Mouse (Mus musculus): ENCODE results near the gene Gtf2f2. TPM values are rescaled to one million over a fixed set of nuclear protein-coding genes. Genes with fewer than 3 reads are reported as not detected.

Gtf2f2 gene
- polyA plus RNA-seq, 1 experiment from 2014 or later, result 25.8 TPM

DNA sequence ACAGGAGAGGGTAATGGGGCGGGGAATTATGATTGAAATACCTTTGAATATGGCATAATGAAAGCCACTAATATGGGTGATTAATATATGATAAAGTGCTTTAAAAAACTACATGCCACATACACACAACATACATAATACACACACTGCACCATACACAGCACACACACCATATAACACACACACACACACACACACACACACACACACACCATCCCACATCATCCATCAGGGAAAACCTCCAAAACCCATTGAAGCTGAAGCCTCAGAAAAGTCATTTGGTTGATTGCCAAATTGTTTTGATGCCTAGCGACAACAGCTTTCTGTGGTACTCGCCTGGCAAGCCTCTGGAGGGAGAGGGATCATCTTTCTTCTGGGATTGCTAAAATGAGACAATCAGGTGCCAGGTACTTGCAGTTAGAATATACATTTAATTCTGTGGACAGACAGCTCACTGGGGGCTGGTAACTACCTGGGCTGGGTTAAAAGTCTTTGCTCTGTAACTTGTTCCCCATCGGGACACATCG lies 9.7 kb upstream of the Gtf2f2 start:
- H3K4me2 ChIP-seq (replicated peaks; ENCODE audit: low read depth), result no peak overlapping the region
- no peaks in the 10 kb centered on the region for H3K4me1 ChIP-seq (replicated peaks; ENCODE audit: control insufficient read depth, insufficient read depth, low read length)
- 84% methylated on average over 5 of the region's 5 CpGs for WGBS
- TF ChIP-seq CTCF (IDR thresholded peaks at IDR 0.05; ENCODE audit: low read depth), result no peak
- H3K4me3 ChIP-seq (ENCODE audit: low read depth, low read length), result no peak overlapping the region
- no peaks in the 10 kb centered on the region for H3K36me3 ChIP-seq (ENCODE audit: control insufficient read depth, insufficient read depth)
- no peak overlapping the region for H3K27ac ChIP-seq (ENCODE audit: low read depth, low read length)
- H3K9ac ChIP-seq (ENCODE audit: low read depth, low read length), result no peak overlapping the region
- no peak for ATAC-seq
- H3K27me3 ChIP-seq (replicated peaks; ENCODE audit: control insufficient read depth, insufficient read depth, low read length), result no peaks in the 10 kb centered on the region
- H3K9me3 ChIP-seq (ENCODE audit: control insufficient read depth), result no peaks in the 10 kb centered on the region

DNA sequence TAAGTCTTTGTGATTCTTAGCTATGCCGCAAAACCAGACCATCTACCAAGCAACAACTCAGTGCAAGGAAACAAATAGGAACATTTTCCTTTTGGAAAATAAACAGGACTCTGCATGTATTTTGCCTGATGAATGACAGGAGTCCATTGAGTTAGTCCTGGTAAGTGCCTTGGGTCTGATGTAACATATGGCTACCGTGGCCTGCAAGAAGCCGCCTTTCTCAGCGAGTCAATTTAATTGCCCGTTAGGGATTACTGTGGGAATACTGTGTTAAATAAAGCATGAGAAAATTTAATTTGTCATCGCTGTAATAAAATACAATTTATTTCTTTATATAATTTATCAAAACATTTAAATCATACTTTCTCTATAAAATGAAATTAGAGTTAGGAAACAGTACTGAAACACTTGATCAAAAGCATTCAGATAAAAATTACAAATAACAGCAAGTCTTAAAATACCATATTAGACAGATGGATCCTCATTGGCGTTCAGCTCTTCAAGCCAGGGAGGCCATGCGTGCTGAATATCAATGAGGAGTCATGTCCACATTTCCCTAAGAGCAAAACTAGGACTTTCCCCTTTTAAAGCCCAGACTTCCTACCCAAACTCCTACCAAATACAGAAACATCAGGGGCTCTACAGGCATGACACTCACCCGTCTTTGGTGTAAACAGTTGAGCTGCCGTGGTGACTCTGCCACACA lies 7.3 kb upstream of the Gtf2f2 start:
- Histone ChIP-seq H3K27me3 (replicated peaks; ENCODE audit: control insufficient read depth, insufficient read depth, low read length) (no peaks in the 10 kb centered on the region), H3K36me3 (ENCODE audit: control insufficient read depth, insufficient read depth) (no peaks in the 10 kb centered on the region), H3K4me3 (ENCODE audit: low read depth, low read length) (no peak overlapping the region), H3K27ac (ENCODE audit: low read depth, low read length) (no peak overlapping the region), H3K9me3 (ENCODE audit: control insufficient read depth) (no peaks in the 10 kb centered on the region), H3K4me1 (replicated peaks; ENCODE audit: control insufficient read depth, insufficient read depth, low read length) (no peaks in the 10 kb centered on the region), H3K9ac (ENCODE audit: low read depth, low read length) (no peak overlapping the region), H3K4me2 (replicated peaks; ENCODE audit: low read depth) (no peak overlapping the region)
- no peak for ATAC-seq
- WGBS, result 83% methylated on average over 10 of the region's 10 CpGs
- no peak for TF ChIP-seq CTCF (IDR thresholded peaks at IDR 0.05; ENCODE audit: low read depth)

GRCm38 (mm10) chr14:76014331-76014730 lies 3.7 kb upstream of the Gtf2f2 start:
- TF ChIP-seq CTCF (IDR thresholded peaks at IDR 0.05; ENCODE audit: low read depth), result no peak
- H3K4me2 ChIP-seq (replicated peaks; ENCODE audit: low read depth), result no peak overlapping the region
- ATAC-seq, result no peak
- peaks cover 5% of the 10 kb centered on the region; the same call in 1 of the 2 replicates for H3K4me1 ChIP-seq (replicated peaks; ENCODE audit: control insufficient read depth, insufficient read depth, low read length)
- H3K27ac ChIP-seq (ENCODE audit: low read depth, low read length), result no peak overlapping the region
- H3K36me3 ChIP-seq (ENCODE audit: control insufficient read depth, insufficient read depth), result no peaks in the 10 kb centered on the region
- no peaks in the 10 kb centered on the region for H3K9me3 ChIP-seq (ENCODE audit: control insufficient read depth)
- no peak overlapping the region for H3K4me3 ChIP-seq (ENCODE audit: low read depth, low read length)
- WGBS, result 53% methylated on average over 2 of the region's 2 CpGs
- H3K9ac ChIP-seq (ENCODE audit: low read depth, low read length), result no peak overlapping the region
- H3K27me3 ChIP-seq (replicated peaks; ENCODE audit: control insufficient read depth, insufficient read depth, low read length), result no peaks in the 10 kb centered on the region

DNA sequence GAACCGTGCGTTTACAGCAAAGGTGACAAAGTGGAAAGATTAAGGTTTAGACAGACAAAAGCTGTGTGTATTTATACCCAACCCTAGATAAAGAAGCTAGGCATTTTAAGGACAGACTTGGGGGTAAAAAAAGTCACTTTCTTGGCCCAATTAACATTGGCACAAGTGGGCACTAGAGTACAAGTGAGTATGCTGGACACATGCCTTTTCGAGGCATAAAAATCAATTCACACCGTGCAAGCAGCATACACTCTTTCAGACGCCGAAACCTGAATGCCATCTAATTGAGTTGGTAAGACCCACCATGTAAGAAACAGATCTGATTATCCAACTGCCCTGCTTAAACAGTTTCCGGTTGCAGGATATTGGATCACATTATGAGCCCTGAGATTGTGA lies 395 bp upstream of the Gtf2f2 start:
- peak overlapping the region; percentile 70 for H3K4me2 ChIP-seq (replicated peaks; ENCODE audit: low read depth)
- H3K36me3 ChIP-seq (ENCODE audit: control insufficient read depth, insufficient read depth), result no peaks in the 10 kb centered on the region
- H3K27ac ChIP-seq (ENCODE audit: low read depth, low read length), result no peak overlapping the region
- H3K9ac ChIP-seq (ENCODE audit: low read depth, low read length), result no peak overlapping the region; the same call in 1 of the 2 replicates
- peak overlapping the region; percentile 84 for H3K4me3 ChIP-seq (ENCODE audit: low read depth, low read length)
- 31% methylated on average over 7 of the region's 7 CpGs for WGBS
- H3K4me1 ChIP-seq (replicated peaks; ENCODE audit: control insufficient read depth, insufficient read depth, low read length), result peaks cover 5% of the 10 kb centered on the region; the same call in 1 of the 2 replicates
- no peaks in the 10 kb centered on the region for H3K27me3 ChIP-seq (replicated peaks; ENCODE audit: control insufficient read depth, insufficient read depth, low read length)
- no peak for TF ChIP-seq CTCF (IDR thresholded peaks at IDR 0.05; ENCODE audit: low read depth)
- H3K9me3 ChIP-seq (ENCODE audit: control insufficient read depth), result no peaks in the 10 kb centered on the region
- ATAC-seq, result peak; percentile 35

DNA sequence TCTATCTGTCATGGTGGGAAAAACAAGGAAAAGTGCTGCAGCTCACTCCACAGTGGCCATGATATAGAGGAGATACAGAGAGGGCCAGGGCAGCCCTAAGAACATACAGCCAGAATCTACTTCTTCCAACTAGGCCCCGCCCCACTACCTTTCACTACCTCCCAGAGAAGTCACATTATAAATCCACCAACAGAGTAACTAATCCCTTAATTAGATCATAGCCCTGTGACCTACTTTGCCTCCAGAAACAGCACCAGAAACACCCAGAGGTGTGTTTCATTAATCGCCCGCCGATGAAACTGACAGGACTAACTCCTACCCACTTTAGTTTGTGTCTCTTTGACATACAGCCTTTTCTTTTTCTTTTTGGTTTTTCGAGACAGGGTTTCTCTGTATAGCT lies 1.5 kb downstream of the Gtf2f2 start:
- no peak for TF ChIP-seq CTCF (IDR thresholded peaks at IDR 0.05; ENCODE audit: low read depth)
- peak overlapping the region; percentile 84; the same call in 1 of the 2 replicates for H3K4me3 ChIP-seq (ENCODE audit: low read depth, low read length)
- no peak overlapping the region for H3K9ac ChIP-seq (ENCODE audit: low read depth, low read length)
- H3K27ac ChIP-seq (ENCODE audit: low read depth, low read length), result no peak overlapping the region
- WGBS, result 76% methylated on average over 5 of the region's 5 CpGs
- H3K4me2 ChIP-seq (replicated peaks; ENCODE audit: low read depth), result peak overlapping the region; percentile 70
- H3K36me3 ChIP-seq (ENCODE audit: control insufficient read depth, insufficient read depth), result no peaks in the 10 kb centered on the region
- H3K4me1 ChIP-seq (replicated peaks; ENCODE audit: control insufficient read depth, insufficient read depth, low read length), result peaks cover 5% of the 10 kb centered on the region; the same call in 1 of the 2 replicates
- no peaks in the 10 kb centered on the region for H3K9me3 ChIP-seq (ENCODE audit: control insufficient read depth)
- H3K27me3 ChIP-seq (replicated peaks; ENCODE audit: control insufficient read depth, insufficient read depth, low read length), result no peaks in the 10 kb centered on the region
- no peak for ATAC-seq

DNA sequence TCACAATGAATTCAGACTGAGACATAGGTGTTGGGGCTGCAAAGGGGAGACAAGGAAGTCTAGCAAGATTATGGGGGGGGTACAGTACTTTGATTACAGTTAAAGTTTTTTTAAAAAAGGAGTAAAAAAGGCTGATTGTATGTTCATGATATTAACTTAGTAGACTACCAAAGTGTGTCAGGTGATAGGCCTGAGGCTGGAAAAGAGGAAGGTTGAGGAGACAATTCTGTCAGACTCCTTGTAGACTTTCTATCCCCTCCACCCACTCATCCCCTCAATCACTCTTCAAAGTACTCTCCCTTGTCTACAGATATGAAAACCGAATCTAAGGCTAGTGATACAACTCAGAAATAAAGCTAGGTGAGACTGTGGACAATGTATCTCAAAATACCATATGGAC lies 2.5 kb downstream of the Gtf2f2 start:
- Histone ChIP-seq H3K4me2 (replicated peaks; ENCODE audit: low read depth) (no peak overlapping the region), H3K4me1 (replicated peaks; ENCODE audit: control insufficient read depth, insufficient read depth, low read length) (peaks cover 5% of the 10 kb centered on the region; the same call in 1 of the 2 replicates), H3K9ac (ENCODE audit: low read depth, low read length) (no peak overlapping the region), H3K4me3 (ENCODE audit: low read depth, low read length) (no peak overlapping the region), H3K27me3 (replicated peaks; ENCODE audit: control insufficient read depth, insufficient read depth, low read length) (no peaks in the 10 kb centered on the region), H3K27ac (ENCODE audit: low read depth, low read length) (no peak overlapping the region), H3K36me3 (ENCODE audit: control insufficient read depth, insufficient read depth) (no peaks in the 10 kb centered on the region), H3K9me3 (ENCODE audit: control insufficient read depth) (no peaks in the 10 kb centered on the region)
- TF ChIP-seq CTCF (IDR thresholded peaks at IDR 0.05; ENCODE audit: low read depth), result no peak
- no peak for ATAC-seq
- 82% methylated on average over 1 of the region's 1 CpGs for WGBS
